Mouse (Mus musculus): ENCODE measurements around the gene Stxbp6.

GRCm38 (mm10) chr12:44872697-44873096 is 201.8 kb downstream of the Stxbp6 start:
- TF ChIP-seq GATA1 (IDR thresholded peaks at IDR 0.05; ENCODE audit: borderline replicate concordance, low read length) (no peak), FLI1 (IDR thresholded peaks at IDR 0.05; ENCODE audit: low read length) (no peak)
